Mouse (Mus musculus): Measurements from ENCODE around the gene Mpzl3.

The Mpzl3 gene

DNA sequence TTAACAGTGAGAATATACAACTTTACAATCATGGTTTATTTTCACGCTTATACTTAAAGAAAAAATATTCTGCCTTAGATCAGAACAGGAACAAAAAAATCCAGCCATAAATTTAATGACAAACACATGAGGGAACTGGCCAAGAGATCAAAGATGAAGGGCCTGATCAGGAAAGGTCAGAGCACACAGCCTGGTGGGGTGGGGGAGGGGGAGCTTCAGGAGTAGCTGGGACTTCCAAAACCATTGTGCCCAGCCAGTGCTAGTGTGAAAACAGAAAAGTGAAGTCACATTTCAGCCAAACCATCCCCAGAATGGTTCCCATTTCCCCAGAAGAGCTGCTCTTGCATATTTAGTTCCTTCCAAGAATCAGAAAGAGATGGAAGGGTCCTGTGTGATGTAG is 47.5 kb downstream of the Mpzl3 start:
- DNase-seq (ENCODE audit: low spot score in 2 of 2): no peak

DNA sequence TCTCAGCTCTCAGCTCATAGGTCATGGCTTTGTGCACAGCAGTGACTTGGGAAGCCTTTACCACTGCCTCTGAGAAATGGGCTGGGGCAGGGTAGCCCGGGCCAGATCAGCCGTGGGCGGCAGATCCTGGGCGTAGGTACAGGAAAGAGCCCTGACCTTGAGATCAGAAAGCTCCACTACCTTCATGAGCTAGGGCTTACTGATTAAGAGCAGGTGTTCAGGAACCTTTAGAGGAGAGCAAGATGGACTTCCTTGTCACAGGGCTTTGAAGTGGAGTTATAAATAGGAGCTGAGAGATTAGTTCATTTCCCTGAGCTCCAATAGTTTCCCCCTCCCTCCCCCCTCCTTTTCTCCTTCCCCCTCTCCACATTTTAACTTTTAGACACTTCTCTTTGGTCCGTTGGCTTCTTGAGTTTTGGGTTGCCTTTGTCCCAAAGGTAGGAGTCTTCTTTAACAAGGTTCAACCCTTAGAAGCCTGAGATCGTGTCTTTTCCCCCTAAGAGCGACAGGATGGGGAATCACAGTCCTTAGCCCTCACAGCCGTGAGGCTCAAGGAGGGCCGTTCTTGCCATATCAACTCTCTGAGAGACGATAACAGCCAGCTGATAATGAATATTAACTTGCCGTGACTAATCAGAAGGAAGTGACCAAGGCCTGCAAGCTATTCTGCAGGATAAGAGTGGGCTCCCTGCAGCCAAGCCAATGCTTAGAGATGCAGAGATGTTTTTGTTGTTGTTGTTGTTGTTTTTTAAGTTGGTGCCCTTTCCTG is 48.4 kb downstream of the Mpzl3 start:
- DNase-seq (ENCODE audit: low spot score in 2 of 2): no peak

- DNase-seq (ENCODE audit: low spot score in 2 of 2): no peak
These were observed 50.8 kb downstream of the Mpzl3 start for GRCm38 (mm10) chr9:45105596-45106374.

DNA sequence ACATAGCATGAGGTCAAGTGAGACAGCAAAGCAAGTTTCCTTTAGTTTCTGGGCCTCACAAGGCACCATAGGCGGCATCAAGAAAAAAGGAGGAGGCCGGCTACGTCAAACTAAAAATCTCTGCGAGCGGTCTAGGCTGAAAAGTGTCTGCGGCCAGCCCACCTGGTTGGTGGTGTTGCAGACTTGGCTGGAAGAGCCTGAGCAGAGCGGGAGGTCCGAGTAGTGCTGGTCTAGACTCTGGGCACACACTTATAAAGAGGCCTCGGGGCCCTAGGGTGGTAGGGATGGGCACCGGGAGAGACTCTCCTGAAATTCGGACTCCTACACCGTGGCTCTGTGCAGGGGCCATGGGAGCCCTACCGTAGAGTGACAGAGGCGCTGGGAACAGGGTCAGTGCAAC is 60.7 kb downstream of the Mpzl3 start:
- DNase-seq (ENCODE audit: low spot score in 2 of 2): peak in 1 of 2 experiments; percentile 50

- DNase-seq (ENCODE audit: low spot score in 2 of 2): no peak
These were observed 61.8 kb downstream of the Mpzl3 start for GRCm38 (mm10) chr9:45116819-45117218.

GRCm38 (mm10) chr9:45117741-45118431 is 62.9 kb downstream of the Mpzl3 start, which contains the start of gene Scn2b:
Scn2b (plus strand) TSS chr9:45117782.
- no peak for DNase-seq (ENCODE audit: low spot score in 2 of 2)

DNA sequence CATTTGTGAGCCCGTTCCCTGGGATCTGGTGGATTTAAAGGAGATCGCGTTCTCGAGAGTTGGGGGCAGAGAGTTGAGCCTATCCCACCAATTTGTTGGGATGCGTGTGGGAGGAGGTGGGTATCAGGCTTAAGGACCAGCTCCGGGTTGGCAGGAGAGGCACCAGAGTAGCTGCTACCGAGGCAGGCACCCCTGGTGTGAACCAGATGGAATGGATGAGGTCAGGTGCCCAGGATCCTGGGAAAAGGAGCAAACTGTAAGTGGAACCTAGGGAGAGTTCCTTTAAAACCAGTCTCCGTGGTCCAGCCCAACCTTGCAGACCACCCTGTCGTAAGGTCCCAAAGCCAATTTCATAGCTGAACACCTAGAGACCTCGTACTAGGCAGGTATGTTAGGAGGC is 63.6 kb downstream of the Mpzl3 start:
- no peak for DNase-seq (ENCODE audit: low spot score in 2 of 2)

DNA sequence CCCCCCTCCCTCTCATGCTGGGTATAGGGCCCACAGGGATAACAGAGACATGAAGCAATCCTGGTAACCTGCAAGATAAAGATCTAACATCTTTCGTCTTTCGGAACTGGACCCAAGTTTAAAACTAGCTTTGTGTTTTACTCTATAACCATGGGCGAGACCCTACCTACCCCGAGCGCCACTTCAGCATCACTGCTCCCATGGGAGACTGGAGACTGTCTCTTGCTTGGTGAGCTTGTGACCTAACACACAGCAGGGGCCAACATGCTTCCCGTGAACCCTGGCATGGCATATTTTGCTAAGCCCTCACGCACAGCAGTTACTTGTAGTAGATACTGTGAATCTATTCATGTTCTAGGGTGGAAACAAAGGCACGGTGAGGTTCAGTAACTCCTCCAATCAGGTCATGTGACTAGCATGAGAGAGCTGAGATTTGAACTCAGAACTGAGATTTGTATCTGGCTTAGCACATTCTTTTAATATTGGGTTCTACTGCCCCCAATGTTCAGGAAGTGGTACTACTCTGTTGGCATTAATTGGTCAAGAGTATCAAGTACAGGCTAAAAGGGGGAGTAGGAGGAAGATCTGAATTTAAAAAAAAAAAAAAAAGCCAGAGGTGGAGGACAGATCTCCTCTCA is 64.4 kb downstream of the Mpzl3 start:
- no peak for DNase-seq (ENCODE audit: low spot score in 2 of 2)

DNA sequence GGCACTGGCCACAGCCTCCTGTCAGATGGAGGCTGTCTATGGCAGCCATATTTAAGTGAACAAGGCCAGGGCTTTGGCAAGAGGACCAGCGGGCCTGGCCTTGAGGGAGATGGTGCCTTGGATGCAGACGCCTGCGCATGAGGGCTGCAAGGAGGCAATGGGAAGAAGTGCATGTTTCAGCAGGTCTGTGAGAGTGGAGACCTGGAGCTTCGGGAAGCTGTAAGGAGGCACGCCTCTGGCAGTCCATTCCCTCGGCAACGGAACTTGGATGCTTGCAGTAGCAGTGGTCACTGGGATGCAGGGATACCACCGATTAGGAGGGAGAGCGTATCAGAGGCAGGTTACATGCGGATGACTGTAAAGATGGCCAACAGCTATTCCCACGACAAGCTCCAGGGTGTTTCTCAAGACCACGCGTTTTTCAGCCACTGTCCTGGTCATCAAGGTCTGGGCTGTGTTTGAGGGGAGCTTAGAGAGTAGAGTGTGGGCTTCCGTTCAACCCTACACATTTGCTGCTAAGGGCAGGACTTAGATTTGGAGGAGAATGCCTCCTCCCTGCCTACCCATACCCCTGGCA is 65.1 kb downstream of the Mpzl3 start:
- no peak for DNase-seq (ENCODE audit: low spot score in 2 of 2)

DNA sequence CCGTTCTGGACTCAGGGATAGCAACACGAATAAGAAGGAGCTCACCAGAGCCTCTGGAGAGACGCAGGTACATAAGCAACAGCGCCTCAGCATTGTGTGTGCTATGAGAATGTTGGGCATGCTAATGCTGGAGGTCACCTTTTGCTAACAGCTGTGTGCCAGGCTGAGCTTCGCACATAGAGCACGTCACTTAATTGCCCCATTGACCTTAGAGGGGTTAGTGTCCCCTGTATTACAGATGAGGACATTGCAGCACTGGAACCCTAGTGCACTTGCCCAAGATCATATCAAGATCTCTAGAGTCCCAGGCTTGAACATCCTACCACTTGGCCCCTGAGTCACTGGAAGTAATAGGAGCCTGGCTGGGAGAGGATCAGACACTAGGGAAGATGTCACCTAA is 65.6 kb downstream of the Mpzl3 start:
- DNase-seq (ENCODE audit: low spot score in 2 of 2): no peak

DNA sequence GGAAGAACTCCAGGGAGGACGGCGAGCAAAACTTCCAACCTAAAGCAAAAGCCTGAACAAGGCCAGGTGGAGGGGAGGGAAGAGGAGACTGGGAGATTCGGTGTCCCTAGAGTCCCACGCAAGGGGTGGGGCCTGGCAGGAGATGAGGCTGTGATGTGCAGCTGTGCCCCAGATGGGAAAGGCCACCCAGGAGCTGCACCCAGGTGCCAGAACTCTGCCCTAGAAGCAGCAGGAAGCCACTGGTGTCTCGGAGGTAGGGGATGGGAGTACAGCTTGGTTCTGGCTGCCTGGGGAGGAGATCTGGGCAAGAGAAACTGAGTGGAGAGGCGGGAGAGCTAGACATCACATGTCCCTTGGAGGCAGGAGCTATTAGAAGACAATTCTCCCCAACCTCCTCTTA is 66.0 kb downstream of the Mpzl3 start:
- DNase-seq (ENCODE audit: low spot score in 2 of 2): no peak

GRCm38 (mm10) chr9:45121769-45122168 is 66.8 kb downstream of the Mpzl3 start:
- peak; percentile 69 to 73 for DNase-seq (ENCODE audit: low spot score in 2 of 2)

DNA sequence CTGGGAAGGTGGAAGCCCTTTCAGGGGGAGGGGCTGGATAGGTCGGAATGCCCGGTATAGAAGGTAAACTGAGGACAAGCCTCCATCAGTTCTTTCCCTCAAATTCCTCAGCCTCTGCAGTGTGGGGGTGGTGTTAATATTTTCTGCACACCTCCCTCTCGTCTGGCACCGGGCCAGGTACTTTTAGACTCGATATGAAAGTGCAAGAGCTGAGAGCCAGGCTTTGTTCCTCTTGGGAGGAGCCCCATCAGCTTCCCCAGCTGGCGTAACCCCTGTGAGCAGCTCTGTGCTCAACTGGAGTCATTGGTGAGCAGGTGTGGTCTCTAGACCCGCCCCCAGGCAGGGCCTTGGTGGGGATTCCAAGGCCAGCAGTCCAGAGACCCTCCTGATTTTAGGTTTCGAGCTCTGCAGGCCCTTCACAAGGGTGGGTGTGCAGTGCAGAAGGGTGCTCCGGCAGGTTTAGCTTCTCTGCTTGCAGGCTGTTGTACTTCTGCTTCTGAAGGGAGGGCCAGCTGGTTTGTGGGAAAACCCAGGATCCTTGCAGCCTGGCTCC is 67.3 kb downstream of the Mpzl3 start:
- DNase-seq (ENCODE audit: low spot score in 2 of 2): peak; percentile 63 to 71

GRCm38 (mm10) chr9:45125211-45125610 is 70.2 kb downstream of the Mpzl3 start:
- DNase-seq (ENCODE audit: low spot score in 2 of 2): no peak

DNA sequence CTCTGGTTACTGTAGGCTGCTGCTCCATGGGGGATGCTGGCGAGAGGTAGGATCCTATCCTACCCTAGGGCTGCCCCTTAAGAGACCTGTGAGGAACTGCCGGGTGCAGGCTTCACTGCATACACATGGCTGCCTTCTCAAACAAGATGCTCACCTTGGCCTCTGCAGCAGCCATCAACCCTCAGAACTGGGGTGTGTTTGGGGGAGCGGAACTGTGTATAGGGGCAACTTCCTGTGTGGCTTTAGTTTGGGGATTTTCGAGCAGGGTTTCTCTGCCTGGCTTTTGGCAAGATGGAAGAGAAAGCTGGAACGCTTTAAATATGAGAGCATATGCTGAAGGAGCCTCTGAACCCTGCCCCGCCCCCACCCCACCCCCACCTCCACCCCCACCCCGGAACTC is 72.0 kb downstream of the Mpzl3 start:
- no peak for DNase-seq (ENCODE audit: low spot score in 2 of 2)
